Mouse (Mus musculus): ENCODE results near the gene Pnn. TPM values are rescaled to one million over a fixed set of nuclear protein-coding genes. Genes with fewer than 3 reads are reported as not detected.

Pnn gene
- total and polyA plus RNA-seq, 3 experiments, result 99.9 to 172 (median 128) TPM

- TF ChIP-seq GATA2 (IDR thresholded peaks at IDR 0.05; ENCODE audit: borderline replicate concordance, low read depth, low read length) (no peak), CTCF (IDR thresholded peaks at IDR 0.05; ENCODE audit: low read depth, low read length) (no peak), POLR2AphosphoS5 (IDR thresholded peaks at IDR 0.05; ENCODE audit: insufficient replicate concordance, low read depth, low read length) (no peak), GATA1 (IDR thresholded peaks at IDR 0.05; ENCODE audit: borderline replicate concordance, low read length) (no peak), TAL1 (conservative IDR thresholded peaks at IDR 0.05; ENCODE audit: low read depth, low read length) (no peak)
- Histone ChIP-seq H3K36me3 (replicated peaks) (peaks cover 24% of the 10 kb centered on the region), H3K9me3 (replicated peaks) (no peaks in the 10 kb centered on the region), H3K27me3 (ENCODE audit: insufficient read depth, low read length) (peaks cover 10% of the 10 kb centered on the region; the same call in 1 of the 2 replicates), H3K4me3 (ENCODE audit: low read depth, low read length) (no peak overlapping the region), H3K4me1 (ENCODE audit: insufficient read depth, low read depth, low read length) (peaks cover 6% of the 10 kb centered on the region; the same call in 1 of the 2 replicates)
- DNase-seq (ENCODE audit: low spot score) (no peak), ATAC-seq (ENCODE audit: extremely low read depth, insufficient number of reproducible peaks, low FRiP score, poor library complexity, severe bottlenecking) (no peak)
Measured at GRCm38 (mm10) chr12:59080461-59080860, 13.8 kb downstream of the Pnn start.

- TF ChIP-seq POLR2AphosphoS5 (IDR thresholded peaks at IDR 0.05; ENCODE audit: insufficient replicate concordance, low read depth, low read length), result no peak
- no peak for TF ChIP-seq CTCF (IDR thresholded peaks at IDR 0.05; ENCODE audit: low read depth, low read length)
- TF ChIP-seq TAL1 (conservative IDR thresholded peaks at IDR 0.05; ENCODE audit: low read depth, low read length), result no peak
- TF ChIP-seq GATA2 (IDR thresholded peaks at IDR 0.05; ENCODE audit: borderline replicate concordance, low read depth, low read length), result no peak
- TF ChIP-seq GATA1 (IDR thresholded peaks at IDR 0.05; ENCODE audit: borderline replicate concordance, low read length), result no peak
- Histone ChIP-seq H3K27me3 (ENCODE audit: insufficient read depth, low read length) (peaks cover 21% of the 10 kb centered on the region; the same call in 1 of the 2 replicates), H3K4me1 (ENCODE audit: insufficient read depth, low read depth, low read length) (peaks cover 10% of the 10 kb centered on the region), H3K4me3 (ENCODE audit: low read depth, low read length) (no peak overlapping the region), H3K9me3 (replicated peaks) (no peaks in the 10 kb centered on the region), H3K36me3 (replicated peaks) (peaks cover 4% of the 10 kb centered on the region)
- ATAC-seq (ENCODE audit: extremely low read depth, insufficient number of reproducible peaks, low FRiP score, poor library complexity, severe bottlenecking) (no peak), DNase-seq (ENCODE audit: low spot score) (no peak)
Measured at GRCm38 (mm10) chr12:59084446-59084845, 17.8 kb downstream of the Pnn start.

- no peaks in the 10 kb centered on the region for H3K9me3 ChIP-seq (replicated peaks)
- no peak for TF ChIP-seq GATA2 (IDR thresholded peaks at IDR 0.05; ENCODE audit: borderline replicate concordance, low read depth, low read length)
- no peak for TF ChIP-seq CTCF (IDR thresholded peaks at IDR 0.05; ENCODE audit: low read depth, low read length)
- TF ChIP-seq POLR2AphosphoS5 (IDR thresholded peaks at IDR 0.05; ENCODE audit: insufficient replicate concordance, low read depth, low read length), result no peak
- TF ChIP-seq GATA1 (IDR thresholded peaks at IDR 0.05; ENCODE audit: borderline replicate concordance, low read length), result no peak
- TF ChIP-seq TAL1 (conservative IDR thresholded peaks at IDR 0.05; ENCODE audit: low read depth, low read length), result no peak
Measured at GRCm38 (mm10) chr12:59086171-59086570, 19.5 kb downstream of the Pnn start.

GRCm38 (mm10) chr12:59093543-59093942, 26.9 kb downstream of the Pnn start:
- H3K9me3 ChIP-seq (replicated peaks), result no peaks in the 10 kb centered on the region
- peaks cover 7% of the 10 kb centered on the region for H3K27me3 ChIP-seq (ENCODE audit: insufficient read depth, low read length)
- ATAC-seq (ENCODE audit: extremely low read depth, insufficient number of reproducible peaks, low FRiP score, poor library complexity, severe bottlenecking) (no peak), DNase-seq (ENCODE audit: low spot score) (no peak)
- TF ChIP-seq GATA2 (IDR thresholded peaks at IDR 0.05; ENCODE audit: borderline replicate concordance, low read depth, low read length), result no peak
- TF ChIP-seq CTCF (IDR thresholded peaks at IDR 0.05; ENCODE audit: low read depth, low read length), result no peak
- no peak for TF ChIP-seq GATA1 (IDR thresholded peaks at IDR 0.05; ENCODE audit: borderline replicate concordance, low read length)
- TF ChIP-seq POLR2AphosphoS5 (IDR thresholded peaks at IDR 0.05; ENCODE audit: insufficient replicate concordance, low read depth, low read length), result no peak
- TF ChIP-seq TAL1 (conservative IDR thresholded peaks at IDR 0.05; ENCODE audit: low read depth, low read length), result no peak
- no peaks in the 10 kb centered on the region for H3K36me3 ChIP-seq (replicated peaks)
- H3K4me1 ChIP-seq (ENCODE audit: insufficient read depth, low read depth, low read length), result no peaks in the 10 kb centered on the region
- no peak overlapping the region for H3K4me3 ChIP-seq (ENCODE audit: low read depth, low read length)

More at GRCm38 (mm10) chr12:59086171-59086570, 19.5 kb downstream of the Pnn start:
- ATAC-seq (ENCODE audit: extremely low read depth, insufficient number of reproducible peaks, low FRiP score, poor library complexity, severe bottlenecking) (no peak), DNase-seq (ENCODE audit: low spot score) (no peak)
- no peaks in the 10 kb centered on the region for H3K36me3 ChIP-seq (replicated peaks)
- H3K4me3 ChIP-seq (ENCODE audit: low read depth, low read length), result no peak overlapping the region
- H3K4me1 ChIP-seq (ENCODE audit: insufficient read depth, low read depth, low read length), result peaks cover 10% of the 10 kb centered on the region
- H3K27me3 ChIP-seq (ENCODE audit: insufficient read depth, low read length), result peaks cover 21% of the 10 kb centered on the region; the same call in 1 of the 2 replicates

GRCm38 (mm10) chr12:59095104-59096025, 28.7 kb downstream of the Pnn start, which contains the start of gene Mia2:
Mia2 (plus strand) TSS chr12:59095799.
- ATAC-seq (ENCODE audit: extremely low read depth, insufficient number of reproducible peaks, low FRiP score, poor library complexity, severe bottlenecking) (no peak), DNase-seq (ENCODE audit: low spot score) (no peak)
- H3K4me1 ChIP-seq (ENCODE audit: insufficient read depth, low read depth, low read length), result no peaks in the 10 kb centered on the region
- TF ChIP-seq CTCF (IDR thresholded peaks at IDR 0.05; ENCODE audit: low read depth, low read length) (no peak), TAL1 (conservative IDR thresholded peaks at IDR 0.05; ENCODE audit: low read depth, low read length) (no peak), GATA1 (IDR thresholded peaks at IDR 0.05; ENCODE audit: borderline replicate concordance, low read length) (no peak), POLR2AphosphoS5 (IDR thresholded peaks at IDR 0.05; ENCODE audit: insufficient replicate concordance, low read depth, low read length) (no peak), GATA2 (IDR thresholded peaks at IDR 0.05; ENCODE audit: borderline replicate concordance, low read depth, low read length) (no peak)
- H3K4me3 ChIP-seq (ENCODE audit: low read depth, low read length), result no peak within 1 kb of the TSS
- no peaks in the 10 kb centered on the region for H3K9me3 ChIP-seq (replicated peaks)
- no peaks in the 10 kb centered on the region for H3K36me3 ChIP-seq (replicated peaks)
- H3K27me3 ChIP-seq (ENCODE audit: insufficient read depth, low read length), result peaks cover 4% of the 10 kb centered on the region; the same call in 1 of the 2 replicates

GRCm38 (mm10) chr12:59104771-59105170, 38.1 kb downstream of the Pnn start:
- DNase-seq (ENCODE audit: low spot score) (no peak), ATAC-seq (ENCODE audit: extremely low read depth, insufficient number of reproducible peaks, low FRiP score, poor library complexity, severe bottlenecking) (no peak)
- Histone ChIP-seq H3K9me3 (replicated peaks) (no peaks in the 10 kb centered on the region), H3K4me1 (ENCODE audit: insufficient read depth, low read depth, low read length) (0 out of 2 replicates have a peak, but pooled peaks cover 3% of the 10 kb centered on the region), H3K36me3 (replicated peaks) (no peaks in the 10 kb centered on the region), H3K4me3 (ENCODE audit: low read depth, low read length) (no peak overlapping the region), H3K27me3 (ENCODE audit: insufficient read depth, low read length) (peaks cover 12% of the 10 kb centered on the region)
- TF ChIP-seq POLR2AphosphoS5 (IDR thresholded peaks at IDR 0.05; ENCODE audit: insufficient replicate concordance, low read depth, low read length) (no peak), CTCF (IDR thresholded peaks at IDR 0.05; ENCODE audit: low read depth, low read length) (no peak), GATA1 (IDR thresholded peaks at IDR 0.05; ENCODE audit: borderline replicate concordance, low read length) (no peak)
